Mouse (Mus musculus) stomach, postnatal 0 days (tissue): ENCODE data around the gene Daam1. TPM values are rescaled to one million over a fixed set of nuclear protein-coding genes. Genes with fewer than 3 reads are reported as not detected.

Source experiments
- ATAC-seq: fragments of 200-750 bp; cut with Nextera tagmentation; 2 replicates; pipeline ENCODE4 v1.8.0; 2017; ENCODE audit not compliant: low FRiP score, low TSS enrichment
- DNase-seq: peaks from one replicate; pipeline ENCODE4 v3.0.0-alpha.2; 2016; ENCODE audit warnings: low spot score
- H3K27ac ChIP-seq: fragments of 300-500 bp; sonication (generic); replicated peaks from 2 replicates; pipeline ENCODE4 v1.5.1; 2014; ENCODE audit warnings: mild to moderate bottlenecking, control low read depth
- H3K27me3 ChIP-seq: fragments of 300-500 bp; sonication (generic); 2 replicates; pipeline ENCODE4 v1.6.1; 2014; ENCODE audit warnings: low read length; ENCODE audit not compliant: control insufficient read depth, insufficient read depth
- H3K36me3 ChIP-seq: fragments of 300-500 bp; sonication (generic); 2 replicates; pipeline ENCODE4 v1.6.1; 2014; ENCODE audit warnings: low read length, mixed read lengths; ENCODE audit not compliant: control insufficient read depth, insufficient read depth
- H3K4me1 ChIP-seq: fragments of 300-500 bp; sonication (generic); replicated peaks from 2 replicates; pipeline ENCODE4 v1.6.1; 2014; ENCODE audit warnings: antibody characterized with exemption; ENCODE audit not compliant: control insufficient read depth, insufficient read depth
- H3K4me2 ChIP-seq: fragments of 300-500 bp; sonication (generic); replicated peaks from 2 replicates; pipeline ENCODE4 v1.6.1; 2014; ENCODE audit warnings: low read depth, mild to moderate bottlenecking, control low read depth, moderate library complexity
- H3K4me3 ChIP-seq: fragments of 300-500 bp; sonication (generic); 2 replicates; pipeline ENCODE4 v1.5.1; 2014; ENCODE audit warnings: low read depth, low read length, control low read depth
- H3K9ac ChIP-seq: fragments of 300-500 bp; sonication (generic); 2 replicates; pipeline ENCODE4 v1.6.1; 2014; ENCODE audit warnings: mild to moderate bottlenecking, low read length, control low read depth, mixed read lengths
- H3K9me3 ChIP-seq: fragments of 300-500 bp; sonication (generic); 2 replicates; pipeline ENCODE4 v1.6.1; 2016; ENCODE audit warnings: low read length; ENCODE audit not compliant: control insufficient read depth
- CTCF ChIP-seq: IDR thresholded peaks from 2 replicates; pipeline ENCODE4 v1.5.1; 2016; ENCODE audit warnings: antibody characterized with exemption, low read depth, mild to moderate bottlenecking, moderate library complexity
- EP300 ChIP-seq: optimal IDR thresholded peaks from 2 replicates; pipeline ENCODE3; 2016; ENCODE audit warnings: antibody characterized with exemption
- WGBS: fragments of 180-500 bp; shearing (Covaris S2); extraction: QIAGEN DNeasy Blood & Tissue Kit; methylation state at CpG from one replicate; pipeline ENCODE4 v1.1.7; 2014; 5-methylcytosine and 5-hydroxymethylcytosine counted together
- polyA plus RNA-seq: library from polyadenylated mRNA; unstranded; fragments of >200 nt; fragmentation: Nextera tagmentation; extraction: Ambion mirVana; gene quantifications from 2 replicates; pipeline ENCODE4 v1.2.1, GENCODE M21; 2015

Gene Daam1
- polyA plus RNA-seq, 1 experiment from 2014 or later = 6.9 TPM

- no peaks in the 10 kb centered on the region for H3K27me3 ChIP-seq
- H3K36me3 ChIP-seq = peaks cover 6% of the 10 kb centered on the region
- no peak overlapping the region for H3K9ac ChIP-seq
- H3K4me1 ChIP-seq = peaks cover 3% of the 10 kb centered on the region
- WGBS = 61% methylated on average over 4 of the region's 4 CpGs
- no peaks in the 10 kb centered on the region for H3K9me3 ChIP-seq
- no peak overlapping the region for H3K4me3 ChIP-seq
- no peak for TF ChIP-seq CTCF
- no peak for TF ChIP-seq EP300
- no peak overlapping the region for H3K27ac ChIP-seq
- no peak for DNase-seq
- peak; percentile 81 for ATAC-seq
- no peak overlapping the region for H3K4me2 ChIP-seq
Measured at GRCm38 (mm10) chr12:71904310-71904709, 73.4 kb downstream of the Daam1 start.

- TF ChIP-seq CTCF (no peak), EP300 (no peak)
- peaks cover 6% of the 10 kb centered on the region for H3K36me3 ChIP-seq
- 85% methylated on average over 4 of the region's 4 CpGs for WGBS
- H3K4me2 ChIP-seq = no peak overlapping the region
- no peaks in the 10 kb centered on the region for H3K9me3 ChIP-seq
- no peak overlapping the region for H3K9ac ChIP-seq
- H3K27me3 ChIP-seq = no peaks in the 10 kb centered on the region
- ATAC-seq (no peak), DNase-seq (no peak)
- H3K27ac ChIP-seq = peak overlapping the region; percentile 70; the same call in 1 of the 2 replicates
- H3K4me1 ChIP-seq = peaks cover 3% of the 10 kb centered on the region
- H3K4me3 ChIP-seq = no peak overlapping the region
Measured at GRCm38 (mm10) chr12:71904926-71905325, 74.0 kb downstream of the Daam1 start.

GRCm38 (mm10) chr12:71905640-71906320, 74.9 kb downstream of the Daam1 start:
- ATAC-seq (no peak), DNase-seq (no peak)
- no peak overlapping the region for H3K4me2 ChIP-seq
- peak overlapping the region; percentile 73 for H3K27ac ChIP-seq
- H3K4me3 ChIP-seq = no peak overlapping the region
- H3K9ac ChIP-seq = no peak overlapping the region
- no peak for TF ChIP-seq EP300
- TF ChIP-seq CTCF = no peak
- no peaks in the 10 kb centered on the region for H3K9me3 ChIP-seq
- no peaks in the 10 kb centered on the region for H3K27me3 ChIP-seq
- WGBS = 62% methylated on average over 13 of the region's 13 CpGs
- H3K4me1 ChIP-seq = peaks cover 3% of the 10 kb centered on the region
- peaks cover 6% of the 10 kb centered on the region for H3K36me3 ChIP-seq

- H3K36me3 ChIP-seq = peaks cover 6% of the 10 kb centered on the region
- H3K9me3 ChIP-seq = no peaks in the 10 kb centered on the region
- H3K27ac ChIP-seq = peak overlapping the region; percentile 73
- ATAC-seq (peak; percentile 46; the same call in 1 of the 2 replicates), DNase-seq (peak; percentile 27)
- no peak overlapping the region for H3K9ac ChIP-seq
- H3K4me1 ChIP-seq = peaks cover 3% of the 10 kb centered on the region
- WGBS = 89% methylated on average over 12 of the region's 12 CpGs
- H3K27me3 ChIP-seq = no peaks in the 10 kb centered on the region
- TF ChIP-seq EP300 = no peak
- TF ChIP-seq CTCF = peak; percentile 14; the same call in 1 of the 2 replicates
- no peak overlapping the region for H3K4me2 ChIP-seq
- no peak overlapping the region for H3K4me3 ChIP-seq
Measured at GRCm38 (mm10) chr12:71906582-71907267, 75.8 kb downstream of the Daam1 start.

- Histone ChIP-seq H3K9me3 (no peaks in the 10 kb centered on the region), H3K4me3 (no peak overlapping the region), H3K27ac (no peak overlapping the region), H3K27me3 (no peaks in the 10 kb centered on the region), H3K4me1 (peaks cover 3% of the 10 kb centered on the region), H3K4me2 (no peak overlapping the region), H3K36me3 (no peaks in the 10 kb centered on the region), H3K9ac (no peak overlapping the region)
- DNase-seq (no peak), ATAC-seq (no peak)
- 91% methylated on average over 5 of the region's 5 CpGs for WGBS
- no peak for TF ChIP-seq EP300
Measured at GRCm38 (mm10) chr12:71908984-71909383, 78.1 kb downstream of the Daam1 start.

- peaks cover 3% of the 10 kb centered on the region for H3K4me1 ChIP-seq
Measured at GRCm38 (mm10) chr12:71910246-71910645, 79.4 kb downstream of the Daam1 start.

More at GRCm38 (mm10) chr12:71910246-71910645, 79.4 kb downstream of the Daam1 start:
- H3K9ac ChIP-seq = no peak overlapping the region
- no peak for DNase-seq
- no peak overlapping the region for H3K4me3 ChIP-seq
- no peak for ATAC-seq
- 61% methylated on average over 7 of the region's 7 CpGs for WGBS
- H3K4me2 ChIP-seq = no peak overlapping the region
- H3K27me3 ChIP-seq = no peaks in the 10 kb centered on the region
- H3K36me3 ChIP-seq = no peaks in the 10 kb centered on the region
- no peak overlapping the region for H3K27ac ChIP-seq
- TF ChIP-seq CTCF (no peak), EP300 (no peak)
- no peaks in the 10 kb centered on the region for H3K9me3 ChIP-seq
